Mouse (Mus musculus) urinary bladder, adult 2 months (tissue): ENCODE measurements around the gene Hsd17b14. TPM values are rescaled to one million over a fixed set of nuclear protein-coding genes. Genes with fewer than 3 reads are reported as not detected.

Experiments used
- DNase-seq: peaks from one replicate; pipeline ENCODE4 v3.0.0; 2022; ENCODE audit warnings: low spot score
- polyA plus RNA-seq: library from polyadenylated mRNA; depleted of rRNA; stranded (reverse); fragments of >200 nt; gene quantifications from 2 replicates; pipeline ENCODE4 v1.2.3, GENCODE M21; 2012; rRNA removed

Gene Hsd17b14
- polyA plus RNA-seq, 1 experiment, result 23.3 TPM

DNA sequence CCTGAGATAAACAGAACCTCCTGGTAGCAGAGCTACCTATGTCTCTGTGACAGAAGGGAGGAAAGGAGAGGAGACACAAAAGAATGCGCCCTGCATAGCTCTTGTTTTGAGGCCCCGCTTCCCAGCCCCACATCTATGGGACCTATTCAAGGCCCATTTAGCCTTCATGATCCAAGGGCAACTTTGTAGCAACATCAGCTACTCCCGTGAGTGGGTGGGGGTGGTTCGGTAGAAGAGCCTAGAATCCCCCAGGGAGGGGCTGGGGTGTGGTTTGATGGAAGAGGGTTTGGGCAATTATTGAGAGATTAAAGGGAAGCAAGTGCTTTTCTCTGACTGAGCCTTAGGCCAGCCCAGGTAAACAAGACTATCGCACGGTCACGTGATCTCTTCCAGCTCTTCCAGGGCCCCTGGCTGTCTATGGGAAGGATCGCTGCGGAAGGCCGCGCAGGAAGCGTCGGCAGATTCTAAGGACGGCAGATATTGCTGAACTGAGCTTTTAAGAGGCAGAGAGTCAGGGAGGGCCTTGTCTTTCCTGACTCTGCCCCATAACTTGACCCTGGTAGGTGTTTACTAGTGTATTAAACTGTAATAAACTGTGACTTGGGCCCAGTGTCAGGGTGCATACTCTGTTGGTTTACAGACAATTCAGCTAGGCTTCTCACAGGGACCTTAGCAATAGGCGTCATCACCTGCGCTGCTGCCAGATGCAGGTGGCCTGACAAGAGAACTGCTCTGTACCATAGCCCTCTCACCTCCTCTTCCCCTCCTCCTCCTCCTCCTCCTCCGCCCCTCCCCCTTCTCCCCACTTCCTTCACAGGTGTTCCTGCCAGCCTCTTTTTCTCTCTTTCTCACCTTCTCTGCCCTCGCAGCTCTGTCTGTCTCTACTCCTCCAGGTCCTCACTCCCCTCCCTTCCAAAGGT, 44.5 kb downstream of the Hsd17b14 start:
- DNase-seq, result no peak

DNA sequence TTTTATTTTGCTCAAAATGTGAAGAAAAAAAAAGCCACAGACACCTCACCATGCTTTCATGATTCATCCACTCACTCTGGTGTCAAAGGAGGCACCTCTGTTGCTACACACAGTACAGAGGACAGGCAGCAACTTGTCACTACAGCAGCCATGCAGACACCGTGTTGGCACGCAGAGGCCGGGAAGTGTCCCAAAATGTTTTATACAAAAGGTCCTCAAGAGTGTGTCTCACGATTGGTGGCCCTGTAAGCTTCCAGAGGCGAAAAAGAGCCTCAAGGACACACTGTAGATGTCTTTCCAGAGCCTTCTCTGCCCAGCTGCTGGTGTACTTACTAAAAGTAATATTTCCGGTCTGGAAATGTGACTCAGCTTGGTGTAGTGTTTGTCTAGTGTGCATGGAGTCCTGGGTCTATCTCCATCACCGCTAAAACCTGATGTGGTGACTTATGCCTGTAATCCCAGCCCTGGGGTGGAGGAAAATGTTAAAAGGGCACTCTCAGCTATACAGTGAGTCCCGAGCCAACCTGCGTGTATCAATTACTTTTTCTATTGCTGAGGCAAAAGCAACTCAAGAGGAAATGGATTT, 51.1 kb downstream of the Hsd17b14 start:
- no peak for DNase-seq

DNA sequence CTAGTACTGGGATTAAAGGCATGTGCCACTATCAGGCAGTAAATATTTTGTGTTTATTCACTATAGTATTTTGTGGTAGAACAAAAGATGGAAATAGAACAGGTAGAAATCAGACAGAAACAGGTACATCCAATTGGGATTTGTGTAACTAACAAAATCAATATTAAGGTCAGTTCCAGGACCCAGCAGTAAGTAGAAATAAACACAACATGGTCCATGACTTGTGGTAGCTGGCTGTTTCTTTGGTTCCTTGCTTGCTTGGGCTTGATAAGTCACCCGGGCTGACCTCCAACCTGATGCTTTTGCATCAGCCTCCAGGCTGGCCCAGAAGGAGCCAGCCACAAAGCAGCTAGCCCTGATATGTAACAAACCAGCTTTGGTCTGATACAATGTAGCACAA, 54.8 kb downstream of the Hsd17b14 start:
- DNase-seq, result no peak

- no peak for DNase-seq
Measured at GRCm38 (mm10) chr7:45616277-45616676, 61.6 kb downstream of the Hsd17b14 start.

DNA sequence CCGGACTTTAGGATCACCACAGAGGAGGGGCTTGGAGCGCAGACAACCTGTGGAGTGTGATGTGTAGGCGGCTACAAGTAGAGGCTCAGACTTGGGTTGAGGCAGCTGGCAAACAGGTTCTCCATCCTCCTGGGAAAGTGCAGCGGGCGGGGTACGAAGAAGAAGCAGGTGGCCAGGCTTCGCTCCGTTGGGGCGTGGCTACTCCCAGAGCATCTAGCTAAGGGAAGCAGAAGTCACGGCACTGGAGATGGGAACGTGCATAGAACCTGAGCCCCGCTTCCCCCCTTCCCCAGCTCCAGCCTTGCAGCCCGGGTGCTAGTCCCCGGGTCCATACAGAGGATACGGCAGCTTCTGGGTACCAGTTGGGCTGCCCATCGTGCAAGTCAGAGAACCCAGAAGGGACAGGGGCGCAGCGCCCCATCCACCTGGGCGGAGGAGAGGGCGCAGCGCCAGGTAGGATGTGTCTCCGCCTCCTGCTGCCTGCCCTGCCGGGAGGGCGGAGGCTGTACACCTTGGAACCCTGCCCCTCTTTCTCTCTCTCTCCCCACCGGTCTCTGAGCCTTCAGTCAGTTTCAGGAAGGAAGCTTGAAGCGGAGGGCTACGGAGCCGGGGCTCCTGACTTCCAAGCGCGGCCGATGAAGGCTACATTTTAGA, 62.5 kb downstream of the Hsd17b14 start, which contains the start of gene Fut1:
TSS of gene Fut1 (plus strand) at position 248 of the 654 bp plus-strand sequence.
- no peak for DNase-seq

Other genes with a start within 250 kb of the Hsd17b14 start
- gene Trpm4, start 221.1 kb upstream of the Hsd17b14 start, polyA plus RNA-seq, result 33.6 and 39.8 TPM in 2 replicates
- 0.59 and 1.1 TPM in 2 replicates for gene Hrc, start 219.6 kb upstream of the Hsd17b14 start, polyA plus RNA-seq
- gene Ppfia3, start 187.9 kb upstream of the Hsd17b14 start, polyA plus RNA-seq, result 1.4 and 1.9 TPM in 2 replicates
- 19.2 and 21.0 TPM in 2 replicates for gene Lin7b, start 184.3 kb upstream of the Hsd17b14 start, polyA plus RNA-seq
- 364 and 412 TPM in 2 replicates for gene Snrnp70, start 159.2 kb upstream of the Hsd17b14 start, polyA plus RNA-seq
- 0.03 and 0.07 TPM in 2 replicates for gene Kcna7, start 149.2 kb upstream of the Hsd17b14 start, polyA plus RNA-seq
- 2.9 and 4.2 TPM in 2 replicates for gene Ntf5, start 141.2 kb upstream of the Hsd17b14 start, polyA plus RNA-seq
- gene Lhb, start 134.1 kb upstream of the Hsd17b14 start, polyA plus RNA-seq, result 0.14 TPM in 1 of 2 replicates, not detected in the other
- 39.3 TPM in 2 replicates for gene Gys1, start 120.0 kb upstream of the Hsd17b14 start, polyA plus RNA-seq
- 35.8 and 41.4 TPM in 2 replicates for gene Ruvbl2, start 116.8 kb upstream of the Hsd17b14 start, polyA plus RNA-seq
- 1,966 and 2,293 TPM in 2 replicates for gene Ftl1, start 95.0 kb upstream of the Hsd17b14 start, polyA plus RNA-seq
- gene Bax, start 88.0 kb upstream of the Hsd17b14 start, polyA plus RNA-seq, result 78.4 and 113 TPM in 2 replicates
- gene Tulp2, start 73.0 kb upstream of the Hsd17b14 start, polyA plus RNA-seq, result 0.43 and 0.56 TPM in 2 replicates
- 0.29 and 0.31 TPM in 2 replicates for gene Gm45808, start 68.1 kb upstream of the Hsd17b14 start, polyA plus RNA-seq
- gene Dhdh, start 66.1 kb upstream of the Hsd17b14 start, polyA plus RNA-seq, result 5.7 and 7.7 TPM in 2 replicates
- gene Nucb1, start 44.5 kb upstream of the Hsd17b14 start, polyA plus RNA-seq, result 225 and 264 TPM in 2 replicates
- gene Ppp1r15a, start 28.6 kb upstream of the Hsd17b14 start, polyA plus RNA-seq, result 27.8 and 30.5 TPM in 2 replicates
- 11.7 and 14.3 TPM in 2 replicates for gene Plekha4, start 28.6 kb upstream of the Hsd17b14 start, polyA plus RNA-seq
- 48.1 and 58.5 TPM in 2 replicates for gene Bcat2, start 15.3 kb downstream of the Hsd17b14 start, polyA plus RNA-seq
- gene Fgf21, start 60.6 kb downstream of the Hsd17b14 start, polyA plus RNA-seq, result not detected in 2 replicates
- gene Fut1, start 62.4 kb downstream of the Hsd17b14 start, polyA plus RNA-seq, result 0.04 TPM in 1 of 2 replicates, not detected in the other
- gene Izumo1, start 66.9 kb downstream of the Hsd17b14 start, polyA plus RNA-seq, result 0.23 and 0.27 TPM in 2 replicates
- 7.3 and 11.8 TPM in 2 replicates for gene Rasip1, start 72.6 kb downstream of the Hsd17b14 start, polyA plus RNA-seq
- 8.4 and 11.3 TPM in 2 replicates for gene Mamstr, start 85.1 kb downstream of the Hsd17b14 start, polyA plus RNA-seq
- 1.8 and 3.3 TPM in 2 replicates for gene Fut2, start 111.5 kb downstream of the Hsd17b14 start, polyA plus RNA-seq
- gene Ntn5, start 129.1 kb downstream of the Hsd17b14 start, polyA plus RNA-seq, result 0.06 and 0.08 TPM in 2 replicates
- gene Sec1, start 139.5 kb downstream of the Hsd17b14 start, polyA plus RNA-seq, result 0.09 and 0.14 TPM in 2 replicates
- gene Car11, start 144.9 kb downstream of the Hsd17b14 start, polyA plus RNA-seq, result 25.0 and 29.8 TPM in 2 replicates
- 335 and 503 TPM in 2 replicates for gene Dbp, start 150.2 kb downstream of the Hsd17b14 start, polyA plus RNA-seq
- 594 and 906 TPM in 2 replicates for gene Rpl18, start 160.6 kb downstream of the Hsd17b14 start, polyA plus RNA-seq
- 22.1 and 25.6 TPM in 2 replicates for gene Sphk2, start 163.1 kb downstream of the Hsd17b14 start, polyA plus RNA-seq
- 1.3 and 1.5 TPM in 2 replicates for gene Fam83e, start 166.3 kb downstream of the Hsd17b14 start, polyA plus RNA-seq
- gene Spaca4, start 170.9 kb downstream of the Hsd17b14 start, polyA plus RNA-seq, result not detected in 2 replicates
- gene Lmtk3, start 228.8 kb downstream of the Hsd17b14 start, polyA plus RNA-seq, result 2.5 and 2.9 TPM in 2 replicates
- gene Sult2b1, start 229.8 kb downstream of the Hsd17b14 start, polyA plus RNA-seq, result 1.3 and 1.5 TPM in 2 replicates